Mouse (Mus musculus) thymus, adult 18-20 months (tissue): ENCODE measurements around the gene Lhx5.

Experiments used
- DNase-seq, 2 experiments: peaks; one replicate each; pipeline ENCODE4 v3.0.0; 2022; ENCODE audit warnings: mixed read lengths in 2 of 2

Lhx5 gene

DNA sequence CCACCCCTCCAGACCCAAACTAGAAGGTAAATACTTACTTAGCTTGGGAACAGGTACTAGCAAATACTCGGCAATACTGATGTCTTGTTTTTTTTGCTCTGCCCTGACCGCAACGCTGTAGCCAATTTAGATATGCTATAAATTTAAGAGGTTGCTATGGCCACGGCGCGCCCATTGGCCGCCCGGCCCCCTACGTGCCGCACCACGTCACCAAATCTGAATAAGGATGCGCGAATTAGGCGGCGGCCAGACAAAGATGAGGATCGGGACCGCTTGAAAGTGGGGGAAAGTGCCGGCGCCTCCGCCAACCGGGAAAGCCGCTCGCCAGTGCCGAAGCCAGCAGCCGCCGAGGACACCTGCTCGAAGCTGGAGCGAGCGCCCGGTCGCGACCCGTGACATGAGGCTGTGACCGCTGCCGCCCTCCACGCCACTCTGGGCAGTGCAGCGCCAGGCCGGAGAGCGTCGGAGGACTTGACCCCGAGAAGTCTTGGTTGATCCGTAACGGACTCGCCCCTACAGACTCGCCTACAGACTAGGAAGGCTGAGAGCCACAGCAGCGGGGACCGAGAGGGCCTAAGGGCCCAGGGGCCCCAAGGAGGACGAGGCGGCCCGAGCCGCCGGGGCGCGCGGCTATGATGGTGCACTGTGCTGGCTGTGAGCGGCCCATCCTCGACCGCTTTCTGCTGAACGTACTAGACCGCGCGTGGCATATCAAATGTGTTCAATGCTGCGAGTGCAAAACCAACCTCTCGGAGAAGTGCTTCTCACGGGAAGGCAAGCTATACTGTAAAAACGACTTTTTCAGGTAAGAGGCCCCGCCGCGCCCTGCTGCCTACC lies at the start of gene Lhx5:
Gene Lhx5 (plus strand): TSS at position 51 of the 837 bp plus-strand sequence.
- no peak for DNase-seq

GRCm38 (mm10) chr5:120386361-120386760 lies 45.1 kb upstream of the Lhx5 start:
- DNase-seq: no peak

DNA sequence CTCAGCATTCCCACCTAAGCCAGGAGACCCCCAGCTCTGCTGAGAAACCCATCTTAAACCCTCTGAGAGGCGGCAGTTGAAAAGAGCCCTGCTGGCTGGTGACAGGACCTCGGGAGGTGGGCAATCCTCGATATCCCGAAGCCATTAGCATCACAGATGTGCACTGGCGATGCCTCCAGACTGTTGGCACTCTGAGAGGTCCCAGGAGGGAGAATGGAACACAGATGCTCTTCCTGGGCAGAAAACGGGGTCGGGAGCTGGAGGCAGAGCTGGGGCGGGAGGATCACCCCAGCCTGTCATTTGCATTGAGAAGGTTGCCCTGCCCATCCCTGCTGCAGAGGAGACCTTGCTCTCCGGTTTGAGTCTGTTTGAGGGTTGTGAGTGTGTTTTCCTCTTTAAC lies 42.7 kb upstream of the Lhx5 start:
- DNase-seq: no peak

GRCm38 (mm10) chr5:120389973-120390372 lies 41.5 kb upstream of the Lhx5 start:
- no peak for DNase-seq

DNA sequence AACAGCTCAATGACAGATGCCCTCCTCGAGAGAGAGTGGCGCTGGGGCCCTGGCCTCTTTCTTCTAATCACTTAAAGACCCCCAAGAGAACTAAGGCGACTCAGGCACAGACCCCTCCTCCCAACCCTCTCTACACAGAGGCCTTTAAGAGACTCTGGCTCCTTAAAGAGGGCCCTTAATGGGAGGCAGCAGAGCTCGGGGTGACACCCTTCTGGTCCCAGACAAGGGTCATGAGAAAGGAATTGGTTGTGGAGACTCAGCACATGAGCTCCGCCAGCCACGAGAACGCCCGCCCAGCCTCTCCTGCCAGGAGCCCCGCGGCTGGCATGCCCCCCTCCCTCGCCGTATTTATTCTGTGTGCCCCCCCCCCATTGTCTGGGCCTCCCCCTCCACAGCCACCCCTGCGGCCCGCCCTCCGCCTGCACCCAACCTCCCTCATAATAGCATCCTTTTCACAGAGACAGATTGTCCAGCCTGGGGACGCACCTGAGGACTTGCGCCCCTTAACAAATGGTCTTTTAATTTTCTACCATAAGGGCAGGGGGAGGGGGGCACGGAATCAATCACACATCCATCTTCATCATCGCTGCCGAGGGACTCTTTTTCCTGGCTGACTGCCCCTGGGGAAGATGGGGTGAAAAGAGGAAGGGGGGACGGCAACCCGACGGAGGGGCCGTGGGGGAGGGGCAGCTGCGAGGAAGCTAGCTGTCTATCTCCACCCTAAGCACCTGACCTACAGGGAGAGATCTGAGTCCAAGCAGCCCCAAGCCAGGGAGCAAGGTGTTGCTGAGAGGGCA lies 37.4 kb upstream of the Lhx5 start:
- no peak for DNase-seq

DNA sequence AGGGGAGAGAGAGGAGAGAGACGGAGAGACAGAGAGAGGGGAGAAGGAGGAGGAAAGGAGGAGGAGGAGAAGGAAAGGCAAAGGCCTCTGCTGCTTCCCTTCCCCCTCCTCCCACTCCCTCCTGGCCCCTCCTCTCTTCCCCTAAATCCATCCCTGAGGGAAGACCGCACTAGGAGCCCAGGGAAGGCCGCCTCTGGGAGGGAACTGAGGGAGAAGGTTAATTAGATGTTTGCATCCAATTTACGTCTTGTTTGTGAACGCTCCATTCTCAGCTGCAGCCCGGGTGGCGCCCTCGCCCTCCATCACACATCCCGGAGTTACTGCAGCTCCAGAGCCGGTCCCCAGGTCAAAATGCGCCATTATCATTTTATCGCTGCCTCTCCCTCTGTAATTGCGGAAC lies 33.5 kb upstream of the Lhx5 start:
- DNase-seq: no peak

GRCm38 (mm10) chr5:120404831-120405591 lies 26.5 kb upstream of the Lhx5 start:
- no peak for DNase-seq

- DNase-seq: no peak
Measured at GRCm38 (mm10) chr5:120408933-120409332, 22.6 kb upstream of the Lhx5 start.

DNA sequence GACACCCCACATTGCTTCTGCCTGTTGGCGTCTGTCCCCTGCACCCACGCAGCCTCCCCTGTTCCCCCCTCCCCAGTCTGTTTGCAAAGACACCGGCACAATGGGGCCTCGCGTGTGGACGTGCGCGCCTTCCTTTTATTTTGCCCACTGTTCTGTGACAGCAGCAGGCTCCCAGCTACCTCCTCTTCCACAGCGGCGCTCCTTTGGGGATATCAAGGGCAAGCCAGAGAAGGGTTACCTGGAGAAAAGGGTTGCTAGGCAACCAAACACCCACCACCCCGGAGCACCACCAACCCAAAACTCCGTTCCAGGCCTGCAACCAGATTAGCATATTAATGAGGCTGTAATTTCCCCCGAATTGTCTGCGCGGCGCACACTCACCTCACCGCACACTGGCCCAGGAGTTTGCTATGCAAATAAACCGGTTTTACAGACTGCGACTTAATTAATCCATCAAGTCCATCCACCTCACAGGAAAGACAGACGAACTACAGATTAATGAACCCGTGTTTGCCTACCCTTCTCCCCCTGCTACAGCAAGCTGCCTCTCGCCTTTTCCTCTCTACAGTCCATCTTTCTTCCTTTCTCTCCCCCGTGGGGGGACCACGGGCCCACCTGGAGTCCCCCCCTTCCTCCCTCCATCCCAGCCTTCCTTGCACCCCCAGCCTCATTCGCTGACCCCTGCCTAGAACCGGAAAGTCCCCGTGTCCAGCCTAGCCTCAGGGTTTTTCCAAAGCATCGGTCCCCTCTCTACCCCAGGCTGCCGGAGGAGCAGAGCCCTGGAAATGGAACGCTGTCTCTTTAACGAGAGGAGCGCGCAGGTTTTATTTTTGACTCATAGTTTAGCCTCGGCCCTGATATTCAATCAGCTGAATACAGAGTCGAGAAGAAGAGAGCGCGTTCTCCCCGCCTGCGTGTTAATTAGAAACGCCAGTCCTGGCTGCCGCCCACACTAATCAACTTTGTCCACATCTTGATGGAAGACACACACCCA lies 21.8 kb upstream of the Lhx5 start:
- DNase-seq: no peak

- DNase-seq: no peak
Measured at GRCm38 (mm10) chr5:120413436-120413835, 18.1 kb upstream of the Lhx5 start.

DNA sequence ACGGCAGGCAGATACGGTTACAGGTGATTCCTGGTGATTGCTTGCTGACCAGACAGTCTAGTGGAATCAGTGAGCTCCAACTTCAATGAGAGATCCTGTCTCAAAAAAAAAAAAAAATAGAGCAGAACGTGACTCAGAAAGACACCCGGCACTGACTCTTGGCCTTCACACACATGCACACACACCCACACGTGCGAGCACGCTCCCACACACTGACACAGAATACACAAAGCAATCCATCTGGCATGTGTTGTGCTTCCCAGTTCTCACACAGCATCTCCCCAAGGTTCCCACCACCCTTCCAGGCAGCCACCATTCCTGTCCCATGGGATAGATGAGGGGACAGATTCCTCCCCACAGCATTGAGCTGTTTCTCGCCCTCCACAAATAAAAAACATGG lies 11.4 kb upstream of the Lhx5 start:
- no peak for DNase-seq

DNA sequence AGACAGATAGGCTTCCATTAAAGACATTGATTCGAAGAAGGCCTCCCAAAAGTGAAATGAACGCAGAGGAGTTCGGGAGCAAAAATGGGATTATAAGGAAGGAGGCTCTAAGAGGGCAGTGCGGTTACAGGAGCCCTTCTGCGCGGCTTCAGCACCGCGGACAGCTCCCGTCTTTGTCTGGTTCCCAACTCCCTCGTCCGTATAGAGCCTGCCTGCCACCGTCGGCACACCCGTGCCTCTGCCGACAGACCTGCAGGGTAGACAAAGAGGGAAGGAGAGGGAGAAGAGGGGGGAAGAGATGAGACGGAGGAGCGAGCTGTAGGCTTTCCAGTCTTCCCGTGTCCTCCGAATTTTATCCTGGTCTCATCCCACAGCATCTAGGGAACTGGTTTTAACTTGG lies 7.5 kb upstream of the Lhx5 start:
- DNase-seq: peak; percentile 8 to 15

DNA sequence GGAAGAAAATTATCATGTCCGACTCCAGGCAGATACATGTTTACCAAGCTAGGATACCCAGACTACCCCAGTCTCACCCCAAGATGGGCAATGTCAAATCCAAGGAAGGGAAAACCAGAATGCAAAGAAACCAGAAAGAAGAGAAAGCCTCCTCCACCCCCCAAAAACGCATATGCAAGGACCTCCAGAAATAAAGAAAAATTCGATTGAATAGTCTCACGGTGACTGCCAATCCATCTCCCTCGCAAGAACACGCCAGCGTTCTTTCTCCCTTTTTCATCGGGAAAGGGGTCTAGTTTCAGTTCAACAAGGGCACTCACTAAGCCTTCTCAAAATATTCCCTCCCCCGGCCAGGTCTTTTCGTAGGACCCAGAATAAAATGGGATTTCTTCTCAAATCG lies 6.8 kb upstream of the Lhx5 start:
- no peak for DNase-seq

- no peak for DNase-seq
Measured at GRCm38 (mm10) chr5:120425711-120426110, 5.8 kb upstream of the Lhx5 start.

DNA sequence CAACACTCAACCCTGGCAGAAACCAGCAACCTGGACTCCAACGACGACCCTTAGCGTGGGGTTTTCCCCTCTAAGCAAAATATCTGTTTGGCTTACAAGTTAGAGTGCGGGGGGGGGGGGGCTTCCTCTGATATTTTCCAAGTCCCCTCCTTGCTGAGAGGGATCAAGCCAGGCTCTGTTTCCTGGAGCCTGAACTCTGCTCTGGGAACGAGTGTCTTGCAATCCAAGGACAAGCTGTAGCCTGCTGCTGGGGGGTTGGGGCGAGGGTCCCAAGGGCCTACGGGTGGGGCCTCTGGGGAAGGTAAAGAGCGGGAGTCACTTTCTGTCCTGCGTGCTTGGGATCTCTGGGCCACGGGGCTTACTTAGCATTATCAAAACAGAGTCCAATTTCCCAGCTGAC lies 4.9 kb upstream of the Lhx5 start:
- no peak for DNase-seq

GRCm38 (mm10) chr5:120427451-120427938 lies 4.0 kb upstream of the Lhx5 start:
- DNase-seq: no peak

DNA sequence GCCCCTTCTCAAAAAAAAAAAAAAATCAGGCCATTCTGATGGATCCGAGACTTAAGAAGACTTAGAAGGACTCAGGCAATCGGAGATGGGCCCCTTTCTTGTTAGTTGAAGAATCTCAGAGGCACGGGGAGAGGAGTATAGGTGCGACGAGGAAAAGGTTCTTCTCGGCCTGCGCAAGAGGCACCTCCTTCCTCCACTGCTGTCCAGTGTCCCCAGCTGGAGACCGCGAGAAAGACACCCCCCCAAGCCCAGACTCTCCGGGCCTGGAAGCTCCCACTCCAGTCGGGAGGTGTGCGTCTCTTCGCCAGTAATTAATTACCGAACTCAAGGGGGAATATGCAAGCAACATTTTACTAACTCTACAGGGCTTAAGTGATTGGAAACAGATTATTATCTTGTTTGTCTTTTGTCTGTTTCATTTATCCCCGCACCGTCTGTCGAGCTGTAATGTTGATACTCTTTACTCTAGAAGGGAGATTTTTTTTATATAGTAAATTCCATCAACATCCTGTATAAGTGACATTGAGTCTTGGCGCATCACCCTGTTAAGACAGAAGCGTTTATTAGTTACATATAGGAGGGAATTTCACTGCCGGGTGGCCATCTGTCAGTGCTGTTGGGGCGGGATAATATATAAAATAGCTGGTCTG lies 3.2 kb upstream of the Lhx5 start:
- no peak for DNase-seq

DNA sequence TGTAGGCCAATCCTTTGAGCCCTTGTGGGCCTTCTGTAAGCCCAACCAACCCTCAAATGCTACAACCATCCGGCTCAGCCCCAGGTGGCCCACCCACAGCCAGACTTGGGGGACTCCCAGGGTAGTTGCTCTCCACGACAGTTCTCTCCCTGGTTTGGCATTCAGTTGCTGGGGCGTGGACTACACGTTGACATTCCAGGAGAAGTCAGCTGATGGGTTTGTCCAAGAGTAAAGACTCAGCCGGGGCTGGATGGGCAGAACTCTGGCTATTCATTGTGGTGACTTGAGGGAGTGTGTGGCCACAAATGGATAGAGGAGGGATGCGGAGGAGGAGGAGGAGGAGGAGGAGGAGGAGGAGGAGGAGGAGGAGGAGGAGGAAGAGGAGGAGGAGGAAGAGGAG lies 2.5 kb upstream of the Lhx5 start:
- no peak for DNase-seq

DNA sequence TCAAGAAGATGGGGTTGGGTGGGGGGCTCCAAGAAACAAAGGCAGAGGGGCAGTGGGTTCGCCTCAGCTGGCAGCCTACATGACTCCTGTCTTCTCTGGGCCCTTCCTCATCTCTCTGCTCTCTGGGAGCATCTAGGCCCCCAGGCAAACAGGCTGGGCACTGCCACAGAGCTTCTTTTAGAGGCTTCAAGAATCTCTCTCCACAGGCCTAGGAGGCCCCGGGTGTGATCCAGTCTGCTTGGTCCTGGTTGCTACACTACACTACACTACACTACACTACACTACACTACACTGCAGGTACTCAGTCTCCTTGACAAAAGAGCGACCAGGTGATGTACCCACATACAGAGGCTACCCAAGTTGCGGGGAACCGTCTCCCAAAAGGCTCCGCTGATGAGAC lies 1.8 kb upstream of the Lhx5 start:
- no peak for DNase-seq

- DNase-seq: no peak
Measured at GRCm38 (mm10) chr5:120431001-120431583, 407 bp upstream of the Lhx5 start.

GRCm38 (mm10) chr5:120432486-120433015 lies 1.1 kb downstream of the Lhx5 start:
- no peak for DNase-seq
